Mouse (Mus musculus) activated CD4-positive, CD25-positive, alpha-beta regulatory T cell, adult 4 months (primary cell): Measurements from ENCODE around the gene Gm47283. TPM values are rescaled to one million over a fixed set of nuclear protein-coding genes. Genes with fewer than 3 reads are reported as not detected.
"Not testable (repeated sequence)": the region's sequence is repeated elsewhere in the genome, so short reads cannot be mapped to it uniquely, and the experiment has no call there.

Experiments
- ATAC-seq: one replicate; pipeline ENCODE4 v1.8.0; 2017
- polyA plus RNA-seq, 2 experiments: library from polyadenylated mRNA; unstranded; fragments of 100-300 nt; shearing (Covaris generic); gene quantifications; one replicate each; pipeline ENCODE4 v1.2.1; 2017

The Gm47283 gene
- not detected for polyA plus RNA-seq

DNA sequence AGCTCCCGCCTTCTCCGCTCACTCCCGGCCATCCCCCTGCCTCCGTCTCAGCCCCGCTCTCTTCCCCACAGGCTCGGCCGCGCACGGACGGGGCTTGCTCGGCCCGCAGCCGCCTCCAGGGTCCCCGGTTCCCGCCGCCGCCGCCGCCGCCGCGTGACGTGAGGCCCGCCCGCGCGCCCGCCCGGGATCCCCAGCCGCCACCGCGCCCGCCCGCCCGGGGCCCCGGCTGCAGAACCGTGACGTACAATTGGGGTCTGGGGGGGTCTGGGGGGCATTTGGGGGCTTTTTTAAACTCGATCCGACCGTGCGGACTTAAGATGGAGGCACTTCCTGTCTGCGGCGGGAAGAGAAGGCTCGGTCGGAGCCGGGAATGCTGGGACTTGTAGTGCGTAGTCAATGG, at the start of gene Gm47283:
TSS of gene Gm47283 (plus strand) at position 301 of the 400 bp plus-strand sequence.
- ATAC-seq = not testable (repeated sequence)

GRCm38 (mm10) chrY:90735181-90735895, 49.2 kb upstream of the Gm47283 start:
- not testable (repeated sequence) for ATAC-seq

DNA sequence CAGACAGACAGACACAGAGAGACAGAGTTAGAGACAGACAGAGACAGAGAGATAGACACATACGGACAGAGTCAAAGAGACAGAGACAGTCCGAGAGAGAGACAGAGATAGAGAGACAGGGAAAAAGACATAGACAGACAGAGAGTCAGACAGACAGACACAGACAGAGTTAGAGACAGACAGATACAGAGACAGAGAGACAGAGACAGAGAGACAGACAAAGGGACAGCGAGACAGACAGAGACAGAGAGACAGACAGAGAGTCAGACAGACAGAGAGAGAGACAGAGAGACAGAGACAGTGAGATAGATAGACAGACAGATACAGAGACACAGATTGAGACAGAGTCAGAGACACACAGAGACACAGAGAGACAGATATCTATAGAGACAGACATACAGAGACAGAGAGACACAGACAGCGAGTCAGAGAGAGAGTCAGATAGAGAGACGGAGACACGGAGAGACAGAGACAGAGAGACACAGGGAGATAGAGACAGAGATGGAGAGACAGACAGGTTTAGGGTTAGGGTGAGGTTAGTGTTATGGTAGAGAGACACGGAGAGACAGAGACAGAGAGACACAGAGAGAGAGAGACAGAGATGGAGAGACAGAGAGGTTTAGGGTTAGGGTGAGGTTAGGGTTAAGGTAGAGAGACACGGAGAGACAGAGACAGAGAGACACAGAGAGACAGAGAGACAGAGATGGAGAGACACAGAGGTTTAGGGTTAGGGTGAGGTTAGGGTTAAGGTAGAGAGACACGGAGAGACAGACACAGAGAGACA, 48.1 kb upstream of the Gm47283 start:
- ATAC-seq = not testable (repeated sequence)

DNA sequence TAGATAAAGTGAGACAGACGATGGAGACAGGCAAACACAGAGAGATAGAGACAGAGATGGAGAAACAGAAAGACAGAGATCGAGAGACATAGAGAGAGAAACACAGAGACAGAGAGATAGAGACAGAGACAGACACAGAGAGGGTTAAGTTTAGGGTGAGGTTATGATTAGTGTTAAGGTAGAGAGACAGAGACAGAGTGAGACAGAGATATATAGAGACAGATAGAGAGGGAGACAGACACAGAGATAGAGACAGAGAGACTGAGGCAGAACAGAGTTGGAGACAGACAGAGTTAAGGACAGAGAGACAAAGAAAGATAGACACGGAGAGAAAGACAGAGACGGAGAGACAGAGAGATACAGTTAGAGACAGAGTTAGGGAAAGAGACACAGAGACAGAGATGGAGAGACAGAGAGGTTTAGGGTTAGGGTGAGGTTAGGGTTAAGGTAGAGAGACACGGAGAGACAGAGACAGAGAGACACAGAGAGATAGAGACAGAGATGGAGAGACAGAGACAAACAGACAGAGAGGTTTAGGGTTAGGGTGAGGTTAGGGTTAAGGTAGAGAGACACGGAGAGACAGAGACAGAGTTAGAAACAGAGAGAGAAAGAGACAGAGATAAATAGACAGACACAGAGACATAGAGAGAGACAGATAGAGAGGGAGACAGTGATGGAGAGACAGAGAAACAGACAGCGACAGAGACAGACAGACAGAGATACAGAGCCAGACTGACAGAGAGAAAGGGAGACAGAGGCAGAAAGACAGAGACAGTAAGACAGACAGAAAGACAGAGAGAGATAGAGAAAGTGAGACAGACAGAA, 46.7 kb upstream of the Gm47283 start:
- ATAC-seq = no peak

DNA sequence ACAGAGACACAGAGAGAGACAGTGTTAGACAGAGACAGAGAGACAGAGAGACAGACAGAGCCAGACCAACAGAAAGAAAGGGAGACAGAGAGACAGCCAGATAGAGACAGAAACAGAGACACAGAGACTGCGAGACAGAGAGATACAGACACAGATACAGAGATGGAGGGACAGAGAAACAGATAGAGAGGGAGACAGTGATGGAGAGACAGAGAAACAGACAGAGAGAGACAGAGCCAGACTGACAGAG, 46.2 kb upstream of the Gm47283 start:
- ATAC-seq = no peak

DNA sequence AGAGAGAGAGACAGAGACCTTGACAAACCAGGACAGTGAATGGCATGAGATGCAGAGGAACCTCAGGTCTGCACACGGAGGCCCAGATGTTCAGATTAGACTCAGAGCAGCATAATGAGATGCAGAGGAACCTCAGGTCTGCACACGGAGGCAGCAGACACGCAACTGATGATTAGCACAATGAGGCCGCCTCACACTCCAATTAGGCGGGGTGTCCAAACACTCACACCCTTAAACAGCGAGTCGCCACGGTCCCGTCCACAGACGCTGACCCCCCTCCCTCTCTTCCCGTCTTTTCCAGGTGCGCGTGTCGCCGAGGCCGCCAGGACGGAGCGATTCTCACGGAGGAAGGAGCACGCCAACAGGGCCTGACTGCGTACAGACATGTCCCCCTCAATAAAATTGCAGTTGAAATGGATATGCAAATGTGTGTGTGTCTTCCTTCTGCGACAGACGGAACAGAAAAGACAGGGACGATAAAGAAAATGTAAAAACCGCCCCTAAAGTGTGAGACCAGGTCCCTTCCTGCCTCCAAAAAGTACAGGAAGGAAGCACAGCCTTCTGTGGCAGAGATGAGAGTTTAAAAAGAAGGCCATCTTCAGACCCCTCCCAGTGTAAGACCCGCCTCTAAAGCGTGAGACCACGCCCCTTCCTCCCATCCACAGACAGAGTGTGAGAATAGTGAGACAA, 45.6 kb upstream of the Gm47283 start:
- ATAC-seq = not testable (repeated sequence)

- ATAC-seq = not testable (repeated sequence)
These were observed 45.0 kb upstream of the Gm47283 start for GRCm38 (mm10) chrY:90739531-90740012.

DNA sequence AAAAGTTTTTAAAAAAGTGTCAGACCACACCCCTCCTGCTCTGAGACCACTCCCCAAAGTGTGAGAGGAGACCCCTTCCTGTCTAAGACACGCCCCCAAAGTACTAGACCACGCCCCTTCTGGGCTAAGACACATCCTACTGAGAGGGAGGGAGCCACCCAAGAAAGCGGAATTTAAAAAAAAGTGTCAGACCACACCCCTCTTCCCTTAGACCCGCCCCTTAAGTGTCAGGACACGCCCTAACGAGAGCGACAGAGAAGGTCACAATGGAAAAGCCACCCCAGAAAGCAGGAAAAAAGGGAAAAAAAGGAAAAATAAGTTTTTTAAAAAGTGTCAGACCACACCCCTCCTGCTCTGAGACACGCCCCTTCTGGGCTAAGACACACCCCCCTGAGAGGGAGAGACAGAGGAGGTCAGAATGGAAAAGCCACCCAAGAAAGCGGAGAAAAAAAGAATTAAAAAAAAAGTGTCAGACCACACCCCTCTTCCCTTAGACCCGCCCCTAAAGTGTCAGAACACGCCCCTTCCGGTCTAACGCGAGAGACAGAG, 44.5 kb upstream of the Gm47283 start:
- ATAC-seq = peak; percentile 57

- peak; percentile 45 for ATAC-seq
These were observed 43.5 kb upstream of the Gm47283 start for GRCm38 (mm10) chrY:90741006-90741405.

DNA sequence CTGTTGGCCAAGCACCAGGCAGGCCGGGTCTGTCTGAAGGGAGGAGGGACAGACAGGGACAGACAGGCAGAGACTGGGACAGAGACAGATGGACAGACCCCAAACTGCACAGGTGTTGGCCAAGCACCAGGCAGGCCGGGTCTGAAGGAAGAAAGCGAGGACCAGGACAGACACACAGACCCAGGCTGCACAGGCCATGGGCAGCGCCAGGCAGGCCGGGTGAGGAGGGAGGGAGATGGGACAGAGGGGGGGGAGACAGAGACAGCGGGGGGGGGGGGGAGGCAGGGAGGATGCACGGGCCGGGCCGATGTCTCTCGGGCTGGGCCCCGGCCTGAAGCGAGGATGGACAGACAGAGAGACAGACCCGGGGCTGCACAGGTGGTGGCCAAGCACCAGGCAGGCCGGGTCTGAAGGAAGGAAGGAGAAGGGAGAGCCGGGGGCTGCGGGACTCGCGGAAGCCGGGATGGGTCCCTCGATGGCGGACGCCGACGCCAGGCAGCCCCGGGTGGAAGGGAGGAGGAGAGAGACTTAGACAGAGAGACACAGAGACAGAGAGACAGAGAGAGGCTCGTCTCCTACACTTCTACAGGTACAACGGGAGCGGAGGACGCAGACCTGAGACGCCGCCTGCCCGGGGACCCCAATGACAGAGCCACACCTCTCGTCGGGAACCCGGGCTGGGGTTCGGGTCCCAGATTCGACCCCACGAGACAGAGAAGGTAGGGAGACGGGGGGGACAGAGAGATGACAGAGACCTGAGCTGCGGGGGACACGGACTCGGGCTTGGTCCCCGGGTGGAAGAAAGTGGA, 42.9 kb upstream of the Gm47283 start:
- ATAC-seq = not testable (repeated sequence)

DNA sequence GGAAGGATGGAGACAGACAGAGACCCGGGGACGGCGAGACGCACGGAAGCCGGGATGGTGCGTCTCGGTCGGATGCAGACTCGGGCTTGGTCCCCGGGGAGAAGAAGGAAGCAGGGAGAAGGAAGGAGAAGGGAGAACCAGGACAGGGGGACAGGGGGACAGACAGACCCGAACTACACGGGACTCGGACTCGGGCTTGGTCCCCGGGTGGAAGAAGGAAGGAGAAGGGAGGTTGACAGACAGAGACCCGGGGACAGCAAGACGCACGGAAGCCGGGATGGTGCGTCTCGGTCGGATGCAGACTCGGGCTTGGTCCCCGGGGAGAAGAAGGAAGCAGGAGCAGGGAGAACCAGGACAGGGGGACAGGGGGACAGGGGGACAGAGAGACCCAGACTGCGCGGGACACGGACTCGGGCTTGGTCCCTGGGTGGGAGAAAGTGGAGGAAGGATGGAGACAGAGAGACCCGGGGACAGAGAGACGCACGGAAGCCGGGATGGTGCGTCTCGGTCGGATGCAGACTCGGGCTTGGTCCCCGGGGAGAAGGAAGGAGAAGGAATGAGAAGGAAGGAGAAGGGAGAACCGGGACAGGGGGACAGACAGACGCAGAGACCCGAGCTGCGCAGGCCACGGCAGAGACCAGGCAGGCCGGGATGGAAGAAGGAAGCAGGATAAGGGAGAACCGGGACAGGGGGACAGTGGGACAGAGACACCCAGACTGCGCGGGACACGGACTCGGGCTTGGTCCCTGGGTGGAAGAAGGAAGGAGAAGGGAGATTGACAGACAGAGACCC, 42.1 kb upstream of the Gm47283 start:
- not testable (repeated sequence) for ATAC-seq

GRCm38 (mm10) chrY:90743053-90743810, 41.3 kb upstream of the Gm47283 start:
- ATAC-seq = not testable (repeated sequence)

DNA sequence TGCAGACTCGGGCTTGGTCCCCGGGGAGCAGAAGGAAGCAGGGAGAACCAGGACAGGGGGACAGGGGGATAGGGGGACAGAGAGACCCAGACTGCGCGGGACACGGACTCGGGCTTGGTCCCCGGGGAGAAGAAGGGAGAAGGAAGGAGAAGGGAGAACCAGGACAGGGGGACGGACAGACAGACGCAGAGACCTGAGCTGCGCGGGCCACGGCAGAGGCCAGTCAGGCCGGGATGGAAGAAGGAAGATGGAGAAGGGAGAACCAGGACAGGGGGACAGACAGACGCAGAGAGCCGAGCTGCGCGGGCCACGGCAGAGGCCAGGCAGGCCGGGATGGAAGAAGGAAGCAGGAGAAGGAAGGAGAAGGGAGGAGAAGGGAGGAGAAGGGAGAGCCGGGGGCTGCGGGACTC, 40.7 kb upstream of the Gm47283 start:
- no peak for ATAC-seq

DNA sequence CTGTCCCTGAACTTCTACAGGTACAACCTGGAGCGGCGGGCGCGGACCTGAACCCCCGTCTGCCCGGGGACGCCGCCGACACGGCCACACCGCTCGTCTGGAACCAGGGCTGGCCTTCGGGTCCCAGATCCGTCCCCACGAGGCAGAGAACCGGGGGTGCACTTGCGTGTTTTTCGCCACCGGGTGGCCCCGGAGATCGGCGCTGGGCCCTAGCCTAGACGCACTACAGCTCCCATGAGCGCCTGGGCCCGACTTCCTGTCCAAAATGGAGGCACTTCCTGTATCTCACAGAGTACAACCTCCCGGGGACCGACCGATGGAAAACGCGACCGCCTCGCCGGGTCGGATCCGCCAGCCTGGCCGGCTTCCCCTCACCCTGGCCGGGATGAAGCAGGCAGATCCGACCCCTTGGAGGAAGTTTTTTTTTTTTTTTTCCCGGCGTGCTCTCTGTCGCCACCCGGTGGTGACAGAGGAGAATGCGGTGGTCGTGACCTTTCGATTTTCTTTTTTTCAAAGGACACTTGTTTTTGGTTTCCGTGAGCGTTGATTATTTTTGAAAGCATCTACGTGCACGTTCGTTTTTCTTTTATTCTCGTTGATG, 40.1 kb upstream of the Gm47283 start:
- peak; percentile 43 for ATAC-seq

- ATAC-seq = not testable (repeated sequence)
These were observed 39.3 kb upstream of the Gm47283 start for GRCm38 (mm10) chrY:90745256-90745655.

GRCm38 (mm10) chrY:90754721-90755120, 29.8 kb upstream of the Gm47283 start, which contains the start of gene Gm21860:
TSS of gene Gm21860 (minus strand) at chrY:90754821.
- not testable (repeated sequence) for ATAC-seq

DNA sequence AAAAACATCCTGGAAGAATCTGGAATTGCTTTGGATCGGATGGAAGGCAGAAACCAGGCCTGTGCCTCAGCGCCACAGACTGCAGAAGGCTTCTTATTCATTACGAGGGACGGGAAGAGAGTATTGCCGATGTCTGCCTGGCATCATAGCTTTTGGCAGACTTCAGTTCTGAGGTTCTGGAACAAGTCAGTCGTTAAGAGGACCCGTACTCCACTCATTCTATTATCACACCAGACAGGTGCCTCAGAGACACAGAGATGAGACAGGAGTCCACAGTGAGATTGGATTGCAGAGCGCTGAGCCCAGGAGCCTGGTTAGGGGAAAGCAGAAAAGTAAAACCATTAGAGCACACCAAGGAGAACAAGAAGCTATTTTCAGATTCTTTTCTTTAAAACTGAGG, 54.5 kb downstream of the Gm47283 start, which contains the start of gene Gm21748:
TSS of gene Gm21748 (minus strand) at position 101 of the 400 bp plus-strand sequence.
- ATAC-seq = not testable (repeated sequence)
